Mouse (Mus musculus) limb, embryonic 14.5 days (tissue): ENCODE results near the gene Nepn. TPM values are rescaled to one million over a fixed set of nuclear protein-coding genes. Genes with fewer than 3 reads are reported as not detected.
A peak's percentile ranks its signal among the peaks of the same experiment; 100 is the strongest.

Source experiments
- ATAC-seq: fragments of 200-750 bp; cut with Nextera tagmentation; 2 replicates; pipeline ENCODE4 v1.8.0; 2017; ENCODE audit warnings: low read depth, moderate number of reproducible peaks, moderate TSS enrichment; ENCODE audit not compliant: low FRiP score
- DNase-seq: peaks from one replicate; pipeline ENCODE4 v3.0.0-alpha.2; 2015; ENCODE audit warnings: low spot score
- H3K27ac ChIP-seq: fragments of 300-500 bp; sonication (generic); replicated peaks from 2 replicates; pipeline ENCODE4 v1.5.1; 2014; ENCODE audit warnings: low read depth, mild to moderate bottlenecking, low read length, moderate library complexity, mixed read lengths
- H3K27me3 ChIP-seq: fragments of 300-500 bp; sonication (generic); 2 replicates; pipeline ENCODE4 v1.6.1; 2014; ENCODE audit warnings: low read length, mixed read lengths; ENCODE audit not compliant: control insufficient read depth, insufficient read depth
- H3K36me3 ChIP-seq: fragments of 300-500 bp; sonication (generic); 2 replicates; pipeline ENCODE4 v1.6.1; 2014; ENCODE audit warnings: mild to moderate bottlenecking, low read length, moderate library complexity, mixed read lengths; ENCODE audit not compliant: control insufficient read depth, insufficient read depth
- H3K4me1 ChIP-seq: fragments of 300-500 bp; sonication (generic); 2 replicates; pipeline ENCODE4 v1.6.1; 2014; ENCODE audit warnings: antibody characterized with exemption, low read length, mixed read lengths; ENCODE audit not compliant: control insufficient read depth, insufficient read depth
- H3K4me2 ChIP-seq: fragments of 300-500 bp; sonication (generic); replicated peaks from 2 replicates; pipeline ENCODE4 v1.6.1; 2014; ENCODE audit warnings: low read depth, mild to moderate bottlenecking, low read length, moderate library complexity; ENCODE audit not compliant: severe bottlenecking
- H3K4me3 ChIP-seq: fragments of 300-500 bp; sonication (generic); replicated peaks from 2 replicates; pipeline ENCODE4 v1.5.1; 2014; ENCODE audit warnings: low read length
- H3K9ac ChIP-seq: fragments of 300-500 bp; sonication (generic); 2 replicates; pipeline ENCODE4 v1.6.1; 2014; ENCODE audit warnings: mild to moderate bottlenecking, low read depth, low read length, moderate library complexity; ENCODE audit not compliant: severe bottlenecking
- H3K9me3 ChIP-seq: fragments of 300-500 bp; sonication (generic); 2 replicates; pipeline ENCODE4 v1.6.1; 2016; ENCODE audit warnings: low read length; ENCODE audit not compliant: control insufficient read depth
- POLR2A ChIP-seq: fragments of 200-500 bp; IDR thresholded peaks from 2 replicates; pipeline ENCODE4 v1.8.0; 2012; ENCODE audit warnings: inconsistent platforms, mild to moderate bottlenecking, moderate library complexity, borderline replicate concordance; ENCODE audit not compliant: insufficient read depth, insufficient read length; ENCODE audit errors: extremely low read depth
- WGBS: fragments of 180-500 bp; shearing (Covaris S2); extraction: QIAGEN DNeasy Blood & Tissue Kit; methylation state at CpG from one replicate; pipeline ENCODE4 v1.1.7; 2014; 5-methylcytosine and 5-hydroxymethylcytosine counted together
- polyA plus RNA-seq, 2 experiments: library from polyadenylated mRNA; depleted of rRNA in 1 of 2; stranded (reverse) in 1 of 2; unstranded in 1 of 2; fragments of >200 nt; fragmentation: Nextera tagmentation in 1 of 2; extraction: Ambion mirVana in 1 of 2; gene quantifications; 2 replicates each; pipeline versions ENCODE4 v1.2.1 to v1.2.3; 2012 to 2014

Nepn gene
- polyA plus RNA-seq, 2 experiments: 0.06 TPM; not detected in 1

- DNase-seq (no peak), ATAC-seq (no peak)
- Histone ChIP-seq H3K4me1 (peaks cover 6% of the 10 kb centered on the region), H3K27ac (no peak overlapping the region), H3K9me3 (no peaks in the 10 kb centered on the region), H3K27me3 (no peaks in the 10 kb centered on the region), H3K4me2 (no peak overlapping the region), H3K36me3 (no peaks in the 10 kb centered on the region), H3K4me3 (no peak overlapping the region), H3K9ac (no peak overlapping the region)
- TF ChIP-seq POLR2A: no peak
- 75% methylated on average over 4 of the region's 4 CpGs for WGBS
Measured at GRCm38 (mm10) chr10:52387192-52387591, 1.6 kb upstream of the Nepn start.

DNA sequence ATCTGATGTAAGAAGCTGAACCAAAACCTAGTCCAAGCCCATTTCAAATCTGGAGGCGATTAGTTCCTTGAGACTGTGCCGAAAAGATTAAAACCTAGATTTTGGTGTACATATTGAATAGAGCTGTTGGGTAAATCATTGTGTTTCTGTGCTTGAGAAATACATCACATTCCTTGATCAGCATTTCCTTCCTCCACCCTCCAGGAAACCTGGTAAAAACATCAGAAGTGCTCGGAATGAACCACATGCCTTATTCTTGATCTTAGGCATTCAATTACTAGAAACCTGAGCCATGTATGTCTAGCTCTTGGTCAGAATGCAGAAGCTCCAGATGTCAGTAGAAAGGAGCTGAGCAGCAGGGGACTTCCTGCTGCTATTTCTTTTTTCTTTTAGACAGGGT, 666 bp downstream of the Nepn start:
- H3K27ac ChIP-seq: no peak overlapping the region
- WGBS: 35% methylated on average over 3 of the region's 3 CpGs

GRCm38 (mm10) chr10:52391208-52391607, 2.4 kb downstream of the Nepn start:
- H3K36me3 ChIP-seq: no peaks in the 10 kb centered on the region
- H3K27me3 ChIP-seq: no peaks in the 10 kb centered on the region
- H3K4me1 ChIP-seq: no peaks in the 10 kb centered on the region
- no peak overlapping the region for H3K4me3 ChIP-seq
- DNase-seq (no peak), ATAC-seq (no peak)
- H3K27ac ChIP-seq: no peak overlapping the region; the same call in 1 of the 2 replicates
- H3K4me2 ChIP-seq: no peak overlapping the region
- TF ChIP-seq POLR2A: no peak
- WGBS: 83% methylated on average over 2 of the region's 2 CpGs
- no peaks in the 10 kb centered on the region for H3K9me3 ChIP-seq
- H3K9ac ChIP-seq: no peak overlapping the region

More for the DNA sequence above, 666 bp downstream of the Nepn start:
- no peak for DNase-seq
- TF ChIP-seq POLR2A: no peak
- no peaks in the 10 kb centered on the region for H3K9me3 ChIP-seq
- no peak for ATAC-seq
- H3K27me3 ChIP-seq: no peaks in the 10 kb centered on the region
- no peaks in the 10 kb centered on the region for H3K36me3 ChIP-seq
- 0 out of 2 replicates have a peak overlapping the region, but pooled peaks have one; percentile 28 for H3K9ac ChIP-seq
- H3K4me1 ChIP-seq: no peaks in the 10 kb centered on the region
- H3K4me3 ChIP-seq: no peak overlapping the region
- H3K4me2 ChIP-seq: no peak overlapping the region

GRCm38 (mm10) chr10:52396647-52397046, 7.9 kb downstream of the Nepn start:
- Histone ChIP-seq H3K27me3 (no peaks in the 10 kb centered on the region), H3K4me2 (no peak overlapping the region), H3K9me3 (no peaks in the 10 kb centered on the region), H3K36me3 (no peaks in the 10 kb centered on the region), H3K9ac (no peak overlapping the region), H3K27ac (no peak overlapping the region), H3K4me3 (no peak overlapping the region), H3K4me1 (no peaks in the 10 kb centered on the region)
- DNase-seq: no peak
- 90% methylated on average over 3 of the region's 3 CpGs for WGBS
- no peak for ATAC-seq
- no peak for TF ChIP-seq POLR2A

GRCm38 (mm10) chr10:52398715-52399114, 9.9 kb downstream of the Nepn start:
- 81% methylated on average over 2 of the region's 2 CpGs for WGBS
- H3K27me3 ChIP-seq: no peaks in the 10 kb centered on the region
- no peak for ATAC-seq
- no peaks in the 10 kb centered on the region for H3K36me3 ChIP-seq
- H3K4me3 ChIP-seq: no peak overlapping the region
- no peaks in the 10 kb centered on the region for H3K4me1 ChIP-seq
- H3K4me2 ChIP-seq: no peak overlapping the region
- TF ChIP-seq POLR2A: no peak
- H3K9ac ChIP-seq: no peak overlapping the region
- no peak overlapping the region for H3K27ac ChIP-seq
- H3K9me3 ChIP-seq: no peaks in the 10 kb centered on the region
- no peak for DNase-seq

DNA sequence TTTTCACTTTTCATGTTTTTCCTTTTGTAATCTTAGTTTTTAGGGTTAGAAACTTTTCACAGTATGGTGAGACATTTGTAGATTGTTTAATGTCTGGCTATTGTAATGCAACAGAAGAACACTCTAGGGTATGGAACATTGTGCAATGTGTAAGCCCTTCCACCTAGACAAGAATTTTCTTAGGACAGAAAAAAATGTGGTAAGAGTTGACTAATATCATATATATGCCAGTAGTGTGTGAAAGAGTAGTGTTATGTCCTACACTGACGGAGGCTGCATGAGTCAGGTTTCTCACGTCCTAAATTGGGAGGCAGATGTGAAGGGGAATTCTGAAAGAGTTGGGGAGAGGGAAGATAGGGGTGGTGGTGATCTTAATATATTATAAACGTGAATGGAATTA, 10.9 kb downstream of the Nepn start:
- no peak overlapping the region for H3K9ac ChIP-seq
- H3K36me3 ChIP-seq: no peaks in the 10 kb centered on the region
- no peak for TF ChIP-seq POLR2A
- DNase-seq (no peak), ATAC-seq (no peak)
- no peak overlapping the region for H3K27ac ChIP-seq
- H3K27me3 ChIP-seq: no peaks in the 10 kb centered on the region
- no peaks in the 10 kb centered on the region for H3K9me3 ChIP-seq
- no peak overlapping the region for H3K4me2 ChIP-seq
- no peaks in the 10 kb centered on the region for H3K4me1 ChIP-seq
- no peak overlapping the region for H3K4me3 ChIP-seq
- WGBS: 66% methylated on average over 3 of the region's 3 CpGs
